In genomic region chr2:153609548-153609947, GRCm38 (mm10) we compare ENCODE assay signal across 7 mouse cellular contexts. TPM values are rescaled to one million over a fixed set of nuclear protein-coding genes. Genes with fewer than 3 reads are reported as not detected.
DNase-seq lines count a peak whose midpoint lies in the region; ATAC-seq and TF ChIP-seq lines count a peak whose summit lies in the region.

No protein-coding gene starts in this region.

- no peaks in the 10 kb centered on the region for H3K36me3 ChIP-seq in embryonic facial prominence, embryonic 12.5 days
- no peaks in the 10 kb centered on the region for H3K36me3 ChIP-seq in limb, embryonic 10.5 days
- no peaks in the 10 kb centered on the region for H3K36me3 ChIP-seq in midbrain, embryonic 13.5 days
- no peaks in the 10 kb centered on the region for H3K36me3 ChIP-seq in spleen, adult 2 months (ENCODE audit: control insufficient read depth, insufficient read depth, low read length)

- DNase-seq in adrenal gland, postnatal 14 days: peak; percentile 97
- DNase-seq in heart, adult 11 months: peak; percentile 98
- DNase-seq in kidney, adult 11 months: peak; percentile 88
- DNase-seq in limb, embryonic 10.5 days (ENCODE audit: low spot score): peak; percentile 90
- peak in 1 of 2 experiments; percentile 66 for DNase-seq in spleen, adult 2 months (ENCODE audit: low read depth in 1 of 2, low spot score in 2 of 2)

- TF ChIP-seq POLR2A in spleen, adult 2 months (IDR thresholded peaks at IDR 0.05; ENCODE audit: low read depth, low read length): no peak

- no peaks in the 10 kb centered on the region for H3K9me3 ChIP-seq in embryonic facial prominence, embryonic 12.5 days
- H3K9me3 ChIP-seq in limb, embryonic 10.5 days (replicated peaks): no peaks in the 10 kb centered on the region
- H3K9me3 ChIP-seq in midbrain, embryonic 13.5 days: no peaks in the 10 kb centered on the region

- peak; percentile 54; the same call in 1 of the 2 replicates for ATAC-seq in embryonic facial prominence, embryonic 12.5 days (ENCODE audit: insufficient number of reproducible peaks, insufficient read depth, low FRiP score, low TSS enrichment)
- ATAC-seq in midbrain, embryonic 13.5 days: peak; percentile 74

- no peaks in the 10 kb centered on the region for H3K27me3 ChIP-seq in embryonic facial prominence, embryonic 12.5 days
- no peaks in the 10 kb centered on the region for H3K27me3 ChIP-seq in limb, embryonic 10.5 days (ENCODE audit: low read depth, poor library complexity, severe bottlenecking)
- H3K27me3 ChIP-seq in midbrain, embryonic 13.5 days: no peaks in the 10 kb centered on the region
- H3K27me3 ChIP-seq in spleen, adult 2 months (ENCODE audit: control insufficient read depth, insufficient read depth, low read length): no peaks in the 10 kb centered on the region

- no peak overlapping the region for H3K4me2 ChIP-seq in embryonic facial prominence, embryonic 12.5 days (replicated peaks)
- H3K4me2 ChIP-seq in midbrain, embryonic 13.5 days (replicated peaks): no peak overlapping the region

- H3K9ac ChIP-seq in embryonic facial prominence, embryonic 12.5 days: no peak overlapping the region
- H3K9ac ChIP-seq in midbrain, embryonic 13.5 days (replicated peaks): no peak overlapping the region

- 15% methylated on average over 9 of the region's 9 CpGs for WGBS in embryonic facial prominence, embryonic 12.5 days
- 9% methylated on average over 9 of the region's 9 CpGs for WGBS in limb, embryonic 10.5 days
- 8% methylated on average over 9 of the region's 9 CpGs for WGBS in midbrain, embryonic 13.5 days
- 17% methylated on average over 9 of the region's 9 CpGs for WGBS in spleen, adult 2 months

- peaks cover 16% of the 10 kb centered on the region for H3K4me1 ChIP-seq in embryonic facial prominence, embryonic 12.5 days
- H3K4me1 ChIP-seq in limb, embryonic 10.5 days: peaks cover 21% of the 10 kb centered on the region
- H3K4me1 ChIP-seq in midbrain, embryonic 13.5 days (replicated peaks): peaks cover 34% of the 10 kb centered on the region
- peaks cover 5% of the 10 kb centered on the region; the same call in 1 of the 2 replicates for H3K4me1 ChIP-seq in spleen, adult 2 months (ENCODE audit: control insufficient read depth, insufficient read depth, insufficient read length)

- H3K27ac ChIP-seq in embryonic facial prominence, embryonic 12.5 days: no peak overlapping the region
- peak overlapping the region; percentile 87 for H3K27ac ChIP-seq in limb, embryonic 10.5 days
- H3K27ac ChIP-seq in midbrain, embryonic 13.5 days: peak overlapping the region; percentile 12; the same call in 1 of the 2 replicates
- H3K27ac ChIP-seq in spleen, adult 2 months (ENCODE audit: insufficient read depth, low read length): no peak overlapping the region

- no peak overlapping the region for H3K4me3 ChIP-seq in embryonic facial prominence, embryonic 12.5 days
- H3K4me3 ChIP-seq in limb, embryonic 10.5 days: 0 out of 2 replicates have a peak overlapping the region, but pooled peaks have one; percentile 15
- H3K4me3 ChIP-seq in midbrain, embryonic 13.5 days (replicated peaks): no peak overlapping the region
- no peak overlapping the region for H3K4me3 ChIP-seq in spleen, adult 2 months (ENCODE audit: extremely low read depth, insufficient read depth, insufficient read length)

- TF ChIP-seq CTCF in spleen, adult 2 months (IDR thresholded peaks at IDR 0.05; ENCODE audit: extremely low read depth, insufficient read depth, insufficient read length, insufficient replicate concordance): peak; percentile 89

RNA-seq across cellular contexts. Expression of gene Commd7, which starts 23.0 kb away (rescaled TPM):
- 27.7 and 33.6 TPM in 2 replicates for total RNA-seq in adrenal gland, postnatal 14 days (2021)
- polyA plus RNA-seq in embryonic facial prominence, embryonic 12.5 days (2016; fragmentation: Nextera tagmentation; extraction: Ambion mirVana): 71.3 and 73.0 TPM in 2 replicates
- polyA plus RNA-seq in limb, embryonic 10.5 days (2016; fragmentation: Nextera tagmentation; extraction: Ambion mirVana): 73.9 and 74.4 TPM in 2 replicates
- polyA plus RNA-seq in midbrain, embryonic 13.5 days (2015; fragmentation: Nextera tagmentation; extraction: Ambion mirVana): 84.6 and 87.2 TPM in 2 replicates
- polyA plus RNA-seq in spleen, adult 2 months (2012; rRNA removed): 13.2 and 15.3 TPM in 2 replicates

RNA-seq across cellular contexts. Expression of gene Dnmt3b, which starts 39.7 kb away (rescaled TPM):
- 2.8 and 5.1 TPM in 2 replicates for total RNA-seq in adrenal gland, postnatal 14 days (2021)
- 15.0 and 15.1 TPM in 2 replicates for polyA plus RNA-seq in embryonic facial prominence, embryonic 12.5 days (2016; fragmentation: Nextera tagmentation; extraction: Ambion mirVana)
- 26.1 and 26.2 TPM in 2 replicates for polyA plus RNA-seq in limb, embryonic 10.5 days (2016; fragmentation: Nextera tagmentation; extraction: Ambion mirVana)
- 5.0 and 5.4 TPM in 2 replicates for polyA plus RNA-seq in midbrain, embryonic 13.5 days (2015; fragmentation: Nextera tagmentation; extraction: Ambion mirVana)
- 2.4 and 2.9 TPM in 2 replicates for polyA plus RNA-seq in spleen, adult 2 months (2012; rRNA removed)

Comparison
In these comparisons a context has a peak if more than half of its experiments do, and no peak if none do; other contexts are left out.
1. H3K27ac ChIP-seq: peak in limb, embryonic 10.5 days (single experiment) and midbrain, embryonic 13.5 days (single experiment); none in embryonic facial prominence, embryonic 12.5 days (single experiment) and spleen, adult 2 months (single experiment).